Mouse (Mus musculus) lung, postnatal 4 days (tissue): ENCODE data around the gene Gdf7.

Source experiments
- DNase-seq, 2 experiments: peaks; one replicate each; pipeline ENCODE4 v3.0.0; 2021

Gdf7 gene

DNA sequence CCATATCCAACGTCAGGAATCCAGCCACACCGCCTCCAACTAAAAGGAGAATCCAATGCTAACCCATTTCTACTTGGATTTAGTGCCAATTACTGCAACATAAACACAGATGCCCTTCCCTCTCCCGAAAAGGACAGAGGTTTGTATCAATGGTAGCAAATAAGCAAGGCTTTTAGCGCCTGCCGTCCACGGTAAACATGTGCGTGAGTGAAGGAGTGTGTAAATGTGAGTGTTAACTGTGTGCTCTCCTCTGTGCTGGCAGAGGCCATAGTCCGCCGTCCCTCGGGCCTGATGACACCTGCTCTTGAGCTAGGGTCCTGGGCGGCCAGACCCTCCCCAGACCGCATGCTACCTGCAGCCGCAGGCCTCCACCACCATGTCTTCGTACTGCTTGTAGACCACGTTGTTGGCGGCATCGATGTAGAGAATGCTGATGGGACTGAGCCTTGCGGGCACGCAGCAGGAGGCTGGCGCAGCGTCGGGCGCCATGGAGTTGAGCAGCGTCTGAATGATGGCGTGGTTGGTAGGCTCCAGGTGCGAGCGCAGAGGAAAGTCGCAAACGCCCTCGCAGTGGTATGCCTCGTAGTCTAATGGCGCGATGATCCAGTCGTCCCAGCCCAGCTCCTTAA lies 4.1 kb downstream of the Gdf7 start:
- DNase-seq = no peak

DNA sequence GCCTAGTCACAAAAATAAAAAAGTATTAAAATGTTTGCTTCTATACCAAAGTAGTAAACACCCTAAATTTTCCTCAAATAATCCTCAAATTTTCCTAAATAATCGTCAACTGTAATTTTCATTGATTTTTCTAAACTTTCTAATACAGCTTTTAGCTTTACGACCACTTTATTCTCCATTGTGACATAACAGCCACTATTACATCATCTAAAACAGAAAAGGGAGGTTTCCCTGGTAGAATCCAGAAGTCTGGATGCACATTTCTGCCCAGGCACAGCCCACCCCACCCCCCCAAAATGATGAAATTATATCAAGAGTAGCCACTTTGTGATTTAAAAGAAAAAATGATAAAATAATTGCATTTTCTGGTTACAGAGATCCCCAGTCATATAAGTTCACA lies 5.6 kb downstream of the Gdf7 start:
- no peak for DNase-seq

DNA sequence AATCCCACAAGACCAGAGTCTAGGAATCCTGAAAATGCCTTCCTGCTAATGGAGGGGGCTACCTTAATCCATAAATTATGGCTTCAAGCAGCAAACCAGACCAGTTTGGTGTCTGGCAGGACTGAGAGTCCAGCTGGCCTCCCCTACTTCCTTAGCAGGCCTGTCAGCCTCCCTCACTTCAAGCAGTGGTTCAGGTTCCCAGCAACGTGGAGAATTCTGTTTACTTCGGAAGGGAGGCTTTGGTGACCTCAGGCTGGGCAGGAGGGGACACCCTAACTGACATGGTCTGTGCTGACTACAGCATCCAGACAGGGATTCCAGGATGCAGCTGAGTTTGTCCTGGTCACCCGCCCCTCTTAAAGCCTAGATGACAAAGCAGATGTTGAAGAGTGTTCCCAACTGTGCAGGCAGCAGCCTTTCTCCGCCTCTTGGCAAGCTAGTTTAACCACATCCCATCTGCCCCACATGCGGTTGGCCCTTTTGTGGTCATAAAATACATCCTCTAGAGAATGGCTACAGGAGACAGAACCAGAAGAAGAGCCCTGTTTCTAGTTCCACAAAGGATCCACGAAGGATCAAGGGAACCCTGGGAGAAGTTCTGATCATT lies 6.3 kb downstream of the Gdf7 start:
- DNase-seq = peak in 1 of 2 experiments; percentile 46

DNA sequence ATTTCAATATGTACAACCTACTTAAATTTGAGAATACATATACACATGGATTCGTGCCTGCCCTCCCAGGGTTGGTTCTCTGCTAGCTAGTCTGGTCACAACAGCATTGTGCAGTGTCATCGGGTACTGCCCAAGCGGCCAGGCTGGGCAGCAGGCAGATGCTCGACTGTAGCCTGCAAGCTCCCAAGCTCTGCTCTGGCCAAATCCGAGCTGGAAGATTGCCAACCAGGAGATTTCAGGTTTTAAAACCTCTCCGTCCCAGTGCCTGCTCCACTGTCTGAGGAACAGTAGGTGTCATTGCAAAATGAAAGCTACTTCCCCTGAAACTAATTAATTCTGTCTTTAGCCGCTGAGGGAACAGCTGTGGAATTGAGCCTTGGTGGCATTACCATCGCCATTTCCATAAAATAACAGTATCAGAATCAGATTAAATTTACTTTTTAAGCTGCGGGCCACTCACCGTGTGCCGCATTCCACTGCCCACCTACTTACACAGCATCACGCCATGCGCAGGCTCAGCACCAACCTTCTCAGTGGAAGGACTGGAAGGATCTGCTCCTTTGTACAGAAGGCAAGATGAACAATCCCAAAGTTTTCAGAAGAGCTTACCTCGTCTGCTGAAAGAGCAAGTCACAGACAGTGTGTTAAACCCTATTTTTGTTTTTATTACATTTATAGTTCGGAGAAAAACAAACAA lies 10.4 kb downstream of the Gdf7 start:
- no peak for DNase-seq

DNA sequence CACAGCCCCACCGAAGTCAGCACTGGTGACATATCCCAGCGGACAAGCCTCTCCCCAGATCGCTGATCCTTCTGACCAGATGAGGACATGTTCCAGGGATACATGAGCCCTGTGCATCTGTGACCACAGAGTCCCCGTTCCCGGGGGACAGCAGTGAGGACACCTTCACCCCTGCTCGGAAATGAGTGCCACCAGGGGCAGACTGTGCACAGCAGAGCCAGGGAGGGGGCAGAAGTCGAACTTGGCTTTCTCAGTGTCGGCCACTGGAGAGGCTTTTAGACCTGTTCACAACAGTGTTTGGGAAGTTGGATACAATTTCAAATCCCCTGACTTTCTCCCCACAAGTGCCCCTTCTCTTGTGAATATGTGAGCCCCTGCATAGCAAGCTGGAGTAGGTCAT lies 12.3 kb downstream of the Gdf7 start:
- DNase-seq = no peak

DNA sequence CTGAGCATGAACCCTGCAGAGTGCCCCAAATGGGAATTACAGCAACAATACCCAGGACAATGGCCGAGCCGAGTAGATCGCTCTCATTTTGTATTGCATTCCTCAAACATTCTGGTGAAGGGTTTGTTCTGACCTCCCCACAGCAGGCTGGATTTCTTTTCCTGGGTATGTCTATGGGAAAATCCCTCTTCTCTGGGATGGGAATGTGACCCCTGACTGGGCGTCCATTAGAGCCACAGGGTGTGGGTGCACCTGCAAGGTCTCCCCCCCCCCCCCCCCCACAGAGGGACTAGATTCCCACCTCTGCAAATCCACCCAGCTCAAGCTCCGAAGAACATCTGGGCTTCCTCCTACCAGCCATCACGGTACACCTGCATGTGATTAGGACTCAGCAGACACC lies 12.7 kb downstream of the Gdf7 start:
- DNase-seq = no peak

DNA sequence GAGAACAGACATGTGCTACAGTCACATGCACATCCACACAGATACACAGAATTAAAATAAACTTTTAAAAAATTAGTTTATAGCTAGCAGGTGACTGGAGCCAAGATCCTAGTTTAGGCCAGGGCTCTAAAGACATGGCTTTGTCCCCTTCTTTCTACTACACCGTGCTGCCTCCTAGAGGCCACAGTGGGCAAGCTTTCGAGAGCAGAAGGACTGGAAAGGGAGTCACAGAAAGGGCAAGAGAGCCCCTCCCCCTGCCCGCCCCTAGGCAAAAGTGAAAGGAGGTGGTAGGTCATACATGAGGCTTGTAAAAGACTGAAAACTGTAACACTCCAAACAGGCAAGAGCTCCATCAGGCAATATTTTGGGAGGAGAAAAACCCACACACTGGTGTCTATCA lies 13.8 kb downstream of the Gdf7 start:
- DNase-seq = no peak

DNA sequence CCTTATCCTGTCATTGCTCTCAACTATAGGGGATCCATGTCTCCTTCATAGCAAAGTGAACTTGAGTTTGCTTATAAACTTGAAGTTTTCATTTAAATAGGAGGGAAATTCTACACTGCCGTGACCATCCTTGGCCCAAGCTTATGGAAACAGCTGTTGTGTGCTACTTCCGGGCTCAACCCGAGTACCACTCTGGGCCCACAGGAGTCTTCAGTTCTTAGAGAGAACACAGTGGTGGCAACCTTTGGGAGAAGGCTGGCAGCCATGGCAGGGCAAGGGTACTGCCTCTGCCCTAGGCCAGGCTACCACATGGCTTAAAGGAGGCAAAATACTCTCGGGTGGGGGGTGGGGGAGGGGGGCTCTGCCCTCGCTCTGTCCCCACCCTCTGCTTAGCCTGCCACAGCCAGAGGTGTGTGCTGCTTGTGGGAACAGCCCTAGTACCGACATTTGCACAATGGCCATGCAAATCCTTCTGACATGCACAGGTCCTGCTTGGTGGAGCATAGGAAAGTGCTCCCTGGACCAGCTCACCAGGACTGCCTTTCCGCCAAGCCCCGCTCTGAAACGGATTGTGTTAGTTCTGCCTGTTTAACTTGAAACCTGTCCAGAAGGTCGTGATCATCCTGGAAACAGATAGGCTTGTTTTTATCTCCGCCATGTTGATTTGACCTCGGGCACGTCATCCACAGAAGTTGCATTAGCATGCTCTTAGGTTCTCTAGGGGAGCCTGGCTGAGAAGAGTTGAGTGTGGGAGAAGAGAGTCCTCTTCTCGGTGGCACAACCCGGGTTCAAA lies 20.3 kb downstream of the Gdf7 start:
- no peak for DNase-seq

DNA sequence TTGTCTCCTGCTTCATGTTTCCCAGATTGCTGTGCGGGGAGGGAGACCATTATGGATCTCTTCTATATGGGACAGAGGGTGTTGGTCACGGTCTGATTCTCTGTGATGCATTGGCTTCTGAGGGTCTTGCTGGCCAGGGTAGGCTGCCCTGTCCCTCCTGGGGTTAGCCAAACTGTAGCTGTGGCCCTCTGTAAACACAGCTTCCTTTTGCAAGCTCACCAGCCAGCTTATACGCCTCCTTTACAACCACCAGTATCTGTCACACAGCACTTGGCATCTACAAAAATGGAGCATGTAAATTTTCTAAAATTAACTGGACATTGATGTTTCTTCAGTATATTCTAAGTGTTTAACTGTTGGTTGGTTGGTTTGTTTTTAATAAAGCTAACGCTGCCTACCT lies 26.3 kb downstream of the Gdf7 start:
- DNase-seq = no peak

DNA sequence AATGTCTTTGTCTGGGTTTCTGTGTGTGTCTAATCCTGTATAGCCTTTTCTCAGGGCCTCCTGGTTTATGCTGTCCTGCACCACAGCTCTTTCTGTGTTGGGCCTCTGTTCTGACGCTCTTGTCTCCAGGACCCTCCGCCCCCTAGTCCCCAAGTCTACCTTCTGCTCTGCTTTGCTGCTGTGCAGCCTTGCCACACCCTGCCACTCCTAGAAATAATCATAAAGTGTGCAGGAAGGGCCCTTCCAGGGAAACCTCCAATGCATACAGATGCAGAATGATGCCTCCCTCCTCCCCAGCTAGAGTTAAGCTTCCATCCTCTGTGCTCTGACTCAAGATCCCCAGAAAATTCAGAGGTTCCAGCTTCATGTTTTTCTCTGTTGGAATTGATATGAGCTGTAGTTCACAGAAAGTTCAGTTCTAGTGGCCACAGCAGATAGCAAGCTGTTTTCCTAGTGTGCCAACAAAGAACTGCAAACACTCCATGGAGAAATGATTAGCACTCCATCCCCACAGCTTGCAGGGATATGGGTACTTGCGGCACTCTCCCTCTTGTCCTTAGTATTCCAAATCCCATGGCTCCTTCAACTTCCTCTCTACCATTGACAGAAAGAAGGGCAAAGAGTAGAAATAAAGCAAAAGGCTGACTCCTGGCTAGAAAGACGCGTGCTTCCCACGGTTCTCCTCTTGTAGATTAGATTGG lies 28.1 kb downstream of the Gdf7 start:
- no peak for DNase-seq

DNA sequence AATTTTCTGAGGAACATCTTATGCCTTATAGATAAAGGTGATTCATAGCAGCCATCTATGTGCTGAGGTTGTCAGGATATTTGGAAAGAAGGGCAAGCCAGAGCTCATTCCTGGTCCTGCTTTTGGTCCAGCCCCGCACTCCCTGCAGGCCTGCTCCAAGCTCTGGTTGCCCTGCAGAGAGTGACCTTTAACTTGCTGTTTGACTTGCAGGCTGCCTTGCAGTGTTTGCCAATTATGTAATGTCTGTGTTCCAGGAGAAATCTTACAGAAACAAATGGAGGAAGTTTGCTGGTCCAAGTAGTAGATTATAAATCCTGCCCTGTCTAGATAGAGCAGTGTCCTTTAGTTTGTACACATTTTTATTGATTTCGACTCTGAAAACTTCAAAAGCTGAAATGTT lies 30.3 kb downstream of the Gdf7 start:
- DNase-seq = no peak

DNA sequence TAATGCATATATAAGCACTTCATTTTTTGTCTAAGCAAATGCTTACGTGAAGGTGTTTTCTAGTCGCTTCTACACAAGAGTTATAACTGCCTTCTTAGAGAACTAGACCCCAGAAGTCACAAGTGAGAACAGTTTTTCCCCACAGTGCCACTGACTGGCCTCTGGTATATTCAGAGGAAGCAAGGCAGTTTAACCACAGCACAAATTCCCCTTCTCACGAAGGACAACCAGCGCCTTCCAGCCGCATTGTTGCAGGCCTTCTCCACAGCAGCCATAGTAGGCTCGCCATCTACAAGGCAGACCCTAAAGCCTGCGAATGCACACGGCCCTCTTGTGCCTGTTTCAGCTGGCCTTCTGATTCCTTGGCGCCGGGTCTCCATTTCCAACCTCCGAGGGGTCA lies 32.1 kb downstream of the Gdf7 start:
- no peak for DNase-seq

DNA sequence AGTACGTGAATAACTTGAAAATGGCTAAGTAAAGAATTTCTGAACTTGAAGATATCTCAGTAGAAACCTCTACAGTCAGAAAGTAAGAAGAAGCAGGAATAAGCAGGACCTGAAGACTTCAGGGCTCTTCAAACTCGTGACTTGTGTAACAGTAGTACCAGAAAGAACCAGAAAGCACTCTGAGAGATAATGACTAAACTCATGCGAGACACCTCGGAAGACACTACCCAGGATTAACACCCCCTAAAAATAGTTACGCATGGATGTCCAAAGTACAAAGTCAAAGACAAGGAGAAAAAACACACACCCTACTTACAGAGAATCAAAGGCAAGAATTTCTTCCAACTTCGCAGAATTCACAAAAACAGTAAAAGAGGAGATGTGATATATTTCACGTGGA lies 35.4 kb downstream of the Gdf7 start:
- DNase-seq = no peak

DNA sequence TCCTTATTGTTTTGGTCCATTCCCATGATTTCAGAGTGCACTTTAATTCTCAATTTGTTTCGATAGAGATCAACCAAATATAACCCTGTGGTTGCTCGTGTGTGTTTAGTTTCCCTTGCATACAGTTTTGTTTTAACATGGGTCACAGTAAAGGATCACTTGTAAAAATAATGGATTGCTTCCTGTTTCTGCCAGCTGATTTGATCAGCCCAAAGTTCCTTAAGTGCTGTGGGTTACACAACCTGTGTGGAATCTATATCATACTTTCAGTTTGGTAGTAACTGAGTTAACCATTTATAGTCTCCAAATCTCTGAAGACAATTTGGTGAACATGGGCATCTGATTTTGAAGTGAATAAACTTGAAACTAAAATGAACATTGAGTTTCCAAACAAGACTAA lies 41.5 kb downstream of the Gdf7 start:
- no peak for DNase-seq
